Mouse (Mus musculus): ENCODE measurements around the gene Foxp4.

DNA sequence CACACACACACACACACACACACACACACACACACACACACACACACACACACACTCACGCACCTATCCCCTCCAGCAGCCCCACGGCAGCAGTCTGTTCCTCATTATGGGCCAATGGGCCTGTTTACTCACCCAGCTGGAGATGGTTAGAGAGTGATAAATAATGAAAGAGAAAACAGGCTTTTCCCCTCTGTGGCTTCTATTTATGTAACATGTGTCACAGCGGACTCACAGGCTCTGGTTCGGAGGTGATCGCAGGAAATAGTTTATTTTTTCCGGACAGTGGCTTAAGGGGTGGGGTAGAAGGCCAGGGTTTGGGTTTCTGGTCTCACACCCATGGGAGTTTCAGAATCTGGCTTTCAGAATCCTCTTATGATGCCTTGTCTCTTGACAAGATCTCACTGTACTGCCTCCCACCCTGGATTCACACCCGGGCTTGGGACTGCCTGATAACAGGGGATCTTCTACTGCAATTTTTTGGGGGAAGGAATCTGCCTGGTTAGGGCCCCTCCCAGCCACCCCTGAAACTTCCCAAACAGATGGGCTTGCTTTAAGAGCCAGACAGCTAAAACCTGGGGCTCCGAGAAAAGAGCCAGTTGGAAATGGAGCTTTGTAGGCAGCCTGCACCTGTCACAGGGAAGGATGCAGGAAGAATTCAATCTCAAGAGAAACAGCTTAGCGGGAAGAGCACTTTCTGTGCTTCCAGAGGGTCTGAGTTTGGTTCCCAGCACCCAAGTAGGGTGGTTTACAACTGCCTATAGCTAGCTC, 18.8 kb upstream of the Foxp4 start:
- no peak for TF ChIP-seq POLR2AphosphoS2 (IDR thresholded peaks at IDR 0.05; ENCODE audit: low read length)
- no peak for TF ChIP-seq CTCF (IDR thresholded peaks at IDR 0.05 in 2 of 3, conservative IDR thresholded peaks at IDR 0.05 in 1 of 3; ENCODE audit: control insufficient read depth in 1 of 3, insufficient read depth in 1 of 3, low read depth in 2 of 3, low read length in 3 of 3, poor library complexity in 1 of 3, severe bottlenecking in 1 of 3)
- TF ChIP-seq MAX (IDR thresholded peaks at IDR 0.05; ENCODE audit: low read length), result peak; percentile 42; the same call in 1 of the 2 replicates
- TF ChIP-seq E2F4 (IDR thresholded peaks at IDR 0.05; ENCODE audit: borderline replicate concordance, low read depth, low read length), result no peak
- TF ChIP-seq TAL1 (IDR thresholded peaks at IDR 0.05; ENCODE audit: low read length), result peak; percentile 19; the same call in 1 of the 2 replicates
- TF ChIP-seq EP300 (IDR thresholded peaks at IDR 0.05; ENCODE audit: low read depth in 1 of 2, low read length in 2 of 2), result no peak; a peak in 2 of 4 replicates
- no peak for TF ChIP-seq MAZ (IDR thresholded peaks at IDR 0.05; ENCODE audit: low read depth, low read length)
- TF ChIP-seq POLR2A (IDR thresholded peaks at IDR 0.05; ENCODE audit: control insufficient read depth in 1 of 2, insufficient read depth in 1 of 2, low read depth in 1 of 2, low read length in 2 of 2, poor library complexity in 1 of 2), result no peak
- TF ChIP-seq MXI1 (IDR thresholded peaks at IDR 0.05; ENCODE audit: low read depth, low read length), result peak; percentile 52
- TF ChIP-seq TCF12 (IDR thresholded peaks at IDR 0.05; ENCODE audit: low read depth, low read length), result peak; percentile 30; the same call in 1 of the 2 replicates
- no peak for TF ChIP-seq MYC (IDR thresholded peaks at IDR 0.05; ENCODE audit: low read depth, low read length)
